Mouse (Mus musculus) limb, embryonic 14.5 days (tissue): ENCODE measurements at regions not wholly inside any gene's neighbourhood (a gene's known extent, or its start where the extent isn't known, plus 50 kb on each side); places are given as distances from the start of the nearest gene placed in this dataset.

ENCODE experiments used
- ATAC-seq: fragments of 200-750 bp; cut with Nextera tagmentation; 2 replicates; pipeline ENCODE4 v1.8.0; 2017; ENCODE audit warnings: low read depth, moderate number of reproducible peaks, moderate TSS enrichment; ENCODE audit not compliant: low FRiP score
- DNase-seq: peaks from one replicate; pipeline ENCODE4 v3.0.0-alpha.2; 2015; ENCODE audit warnings: low spot score
- H3K27ac ChIP-seq: fragments of 300-500 bp; sonication (generic); replicated peaks from 2 replicates; pipeline ENCODE4 v1.5.1; 2014; ENCODE audit warnings: low read depth, mild to moderate bottlenecking, low read length, moderate library complexity, mixed read lengths
- H3K27me3 ChIP-seq: fragments of 300-500 bp; sonication (generic); 2 replicates; pipeline ENCODE4 v1.6.1; 2014; ENCODE audit warnings: low read length, mixed read lengths; ENCODE audit not compliant: control insufficient read depth, insufficient read depth
- H3K36me3 ChIP-seq: fragments of 300-500 bp; sonication (generic); 2 replicates; pipeline ENCODE4 v1.6.1; 2014; ENCODE audit warnings: mild to moderate bottlenecking, low read length, moderate library complexity, mixed read lengths; ENCODE audit not compliant: control insufficient read depth, insufficient read depth
- H3K4me1 ChIP-seq: fragments of 300-500 bp; sonication (generic); 2 replicates; pipeline ENCODE4 v1.6.1; 2014; ENCODE audit warnings: antibody characterized with exemption, low read length, mixed read lengths; ENCODE audit not compliant: control insufficient read depth, insufficient read depth
- H3K4me2 ChIP-seq: fragments of 300-500 bp; sonication (generic); replicated peaks from 2 replicates; pipeline ENCODE4 v1.6.1; 2014; ENCODE audit warnings: low read depth, mild to moderate bottlenecking, low read length, moderate library complexity; ENCODE audit not compliant: severe bottlenecking
- H3K4me3 ChIP-seq: fragments of 300-500 bp; sonication (generic); replicated peaks from 2 replicates; pipeline ENCODE4 v1.5.1; 2014; ENCODE audit warnings: low read length
- H3K9ac ChIP-seq: fragments of 300-500 bp; sonication (generic); 2 replicates; pipeline ENCODE4 v1.6.1; 2014; ENCODE audit warnings: mild to moderate bottlenecking, low read depth, low read length, moderate library complexity; ENCODE audit not compliant: severe bottlenecking
- H3K9me3 ChIP-seq: fragments of 300-500 bp; sonication (generic); 2 replicates; pipeline ENCODE4 v1.6.1; 2016; ENCODE audit warnings: low read length; ENCODE audit not compliant: control insufficient read depth
- POLR2A ChIP-seq: fragments of 200-500 bp; IDR thresholded peaks from 2 replicates; pipeline ENCODE4 v1.8.0; 2012; ENCODE audit warnings: inconsistent platforms, mild to moderate bottlenecking, moderate library complexity, borderline replicate concordance; ENCODE audit not compliant: insufficient read depth, insufficient read length; ENCODE audit errors: extremely low read depth
- WGBS: fragments of 180-500 bp; shearing (Covaris S2); extraction: QIAGEN DNeasy Blood & Tissue Kit; methylation state at CpG from one replicate; pipeline ENCODE4 v1.1.7; 2014; 5-methylcytosine and 5-hydroxymethylcytosine counted together

DNA sequence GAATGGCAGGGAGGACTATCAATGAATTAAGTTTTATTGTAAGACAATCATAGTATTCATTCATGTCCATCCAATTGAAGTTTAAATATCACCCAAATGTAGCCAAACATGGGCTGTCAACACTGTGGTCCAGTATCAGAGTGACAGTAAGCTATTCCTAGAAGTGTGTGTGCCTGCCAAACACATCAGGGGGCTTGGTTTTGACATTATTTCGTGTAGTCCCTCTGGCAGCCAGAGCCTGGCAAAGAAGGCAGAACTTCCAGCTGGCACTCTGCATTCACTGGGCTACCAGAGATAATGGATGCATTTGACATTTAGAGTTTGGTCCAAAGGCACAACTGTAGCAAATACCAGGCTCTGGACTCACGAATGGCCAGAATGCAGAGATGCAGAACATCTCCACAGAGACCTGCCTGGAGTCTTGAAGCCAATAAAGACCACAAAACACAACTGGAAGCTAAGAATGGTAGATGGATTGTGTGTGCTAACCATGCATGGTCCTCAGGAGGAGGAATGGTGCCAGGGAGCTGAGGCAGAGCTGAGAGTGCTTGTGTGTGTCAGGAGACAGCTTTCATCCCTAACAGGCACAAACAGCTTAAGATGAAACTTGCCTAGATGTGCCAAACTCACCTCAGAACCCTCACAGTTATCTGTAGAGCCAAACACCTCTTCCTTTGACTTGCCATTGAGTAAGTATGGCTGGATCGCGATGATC, 210.9 kb downstream of the Lrig3 start:
- DNase-seq (no peak), ATAC-seq (no peak)
- no peak overlapping the region for H3K27ac ChIP-seq
- 73% methylated on average over 4 of the region's 4 CpGs for WGBS
- H3K27me3 ChIP-seq, result no peaks in the 10 kb centered on the region
- H3K36me3 ChIP-seq, result no peaks in the 10 kb centered on the region
- no peak overlapping the region for H3K4me3 ChIP-seq
- H3K4me2 ChIP-seq, result no peak overlapping the region
- H3K9ac ChIP-seq, result no peak overlapping the region
- TF ChIP-seq POLR2A, result no peak
- no peaks in the 10 kb centered on the region for H3K9me3 ChIP-seq
- H3K4me1 ChIP-seq, result no peaks in the 10 kb centered on the region

DNA sequence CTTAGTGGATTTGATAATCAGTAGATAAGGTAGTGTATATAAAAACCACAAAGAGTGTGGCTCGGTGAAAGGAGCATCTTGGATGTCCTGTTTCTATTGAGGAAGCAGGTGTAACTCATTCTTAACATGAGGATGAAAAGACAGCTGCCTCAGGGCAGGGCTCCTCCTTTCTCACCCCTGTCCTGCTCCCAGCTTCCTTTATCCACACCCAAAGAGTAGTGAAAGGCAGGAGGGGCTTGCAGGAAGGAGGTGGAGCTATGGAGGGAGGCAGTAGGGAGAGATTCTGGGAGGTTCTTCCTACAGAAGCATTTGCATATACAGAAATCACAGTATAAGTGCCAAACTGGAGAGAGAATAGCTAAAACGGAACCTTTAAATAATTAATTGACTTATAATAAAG, 216.4 kb downstream of the Lrig3 start:
- TF ChIP-seq POLR2A, result no peak
- ATAC-seq, result no peak
- WGBS, result 82% methylated on average over 2 of the region's 2 CpGs
- no peak overlapping the region for H3K4me2 ChIP-seq
- no peaks in the 10 kb centered on the region for H3K27me3 ChIP-seq
- H3K36me3 ChIP-seq, result no peaks in the 10 kb centered on the region
- no peak overlapping the region for H3K9ac ChIP-seq
- no peak overlapping the region for H3K4me3 ChIP-seq
- DNase-seq, result no peak
- no peaks in the 10 kb centered on the region for H3K9me3 ChIP-seq
- H3K4me1 ChIP-seq, result no peaks in the 10 kb centered on the region
- H3K27ac ChIP-seq, result no peak overlapping the region

- Histone ChIP-seq H3K4me2 (no peak overlapping the region), H3K27ac (no peak overlapping the region), H3K36me3 (no peaks in the 10 kb centered on the region), H3K9ac (no peak overlapping the region), H3K4me3 (no peak overlapping the region), H3K27me3 (no peaks in the 10 kb centered on the region), H3K9me3 (no peaks in the 10 kb centered on the region), H3K4me1 (peaks cover under 1% of the 10 kb centered on the region; the same call in 1 of the 2 replicates)
- TF ChIP-seq POLR2A, result no peak
- WGBS, result 71% methylated on average over 2 of the region's 2 CpGs
- DNase-seq (no peak), ATAC-seq (no peak)
Observed at GRCm38 (mm10) chr10:126183961-126184360, 218.0 kb downstream of the Lrig3 start.

DNA sequence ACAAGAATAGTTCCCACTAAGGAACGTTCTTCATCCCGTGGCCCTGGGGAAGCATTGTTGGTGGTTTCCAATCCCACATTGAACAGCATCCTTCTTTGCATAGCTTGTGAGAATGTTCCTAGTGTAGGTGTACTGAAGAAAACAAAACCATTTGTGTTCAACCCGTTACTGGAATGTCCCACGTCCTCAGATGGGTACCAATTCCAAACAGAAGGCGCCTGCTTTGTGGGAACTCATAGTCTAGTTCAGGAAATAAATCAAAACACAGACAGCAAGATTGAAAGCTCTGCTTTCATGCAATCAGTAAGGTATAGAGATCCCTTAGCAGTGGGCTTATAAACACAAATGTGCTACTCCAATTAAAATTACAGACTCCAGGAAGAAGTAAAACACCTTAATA, 219.4 kb downstream of the Lrig3 start:
- Histone ChIP-seq H3K4me2 (no peak overlapping the region), H3K4me1 (peaks cover 3% of the 10 kb centered on the region; the same call in 1 of the 2 replicates), H3K36me3 (no peaks in the 10 kb centered on the region), H3K27me3 (no peaks in the 10 kb centered on the region), H3K9ac (no peak overlapping the region), H3K4me3 (no peak overlapping the region), H3K9me3 (no peaks in the 10 kb centered on the region), H3K27ac (no peak overlapping the region)
- DNase-seq (no peak), ATAC-seq (no peak)
- WGBS, result 81% methylated on average over 5 of the region's 5 CpGs
- no peak for TF ChIP-seq POLR2A

GRCm38 (mm10) chr10:126186086-126186485, 220.1 kb downstream of the Lrig3 start:
- no peak for DNase-seq
- no peak for ATAC-seq
- no peak for TF ChIP-seq POLR2A
- Histone ChIP-seq H3K36me3 (no peaks in the 10 kb centered on the region), H3K27me3 (no peaks in the 10 kb centered on the region), H3K4me1 (peaks cover 3% of the 10 kb centered on the region; the same call in 1 of the 2 replicates), H3K9me3 (no peaks in the 10 kb centered on the region), H3K4me3 (no peak overlapping the region), H3K4me2 (no peak overlapping the region), H3K27ac (no peak overlapping the region), H3K9ac (no peak overlapping the region)
- 85% methylated on average over 10 of the region's 10 CpGs for WGBS
